Mouse (Mus musculus) right cerebral cortex, postnatal 14 days (tissue): ENCODE data around the gene Cyb561a3.

Experiments used
- DNase-seq: peaks from one replicate; pipeline ENCODE4 v3.0.0; 2022

The Cyb561a3 gene

DNA sequence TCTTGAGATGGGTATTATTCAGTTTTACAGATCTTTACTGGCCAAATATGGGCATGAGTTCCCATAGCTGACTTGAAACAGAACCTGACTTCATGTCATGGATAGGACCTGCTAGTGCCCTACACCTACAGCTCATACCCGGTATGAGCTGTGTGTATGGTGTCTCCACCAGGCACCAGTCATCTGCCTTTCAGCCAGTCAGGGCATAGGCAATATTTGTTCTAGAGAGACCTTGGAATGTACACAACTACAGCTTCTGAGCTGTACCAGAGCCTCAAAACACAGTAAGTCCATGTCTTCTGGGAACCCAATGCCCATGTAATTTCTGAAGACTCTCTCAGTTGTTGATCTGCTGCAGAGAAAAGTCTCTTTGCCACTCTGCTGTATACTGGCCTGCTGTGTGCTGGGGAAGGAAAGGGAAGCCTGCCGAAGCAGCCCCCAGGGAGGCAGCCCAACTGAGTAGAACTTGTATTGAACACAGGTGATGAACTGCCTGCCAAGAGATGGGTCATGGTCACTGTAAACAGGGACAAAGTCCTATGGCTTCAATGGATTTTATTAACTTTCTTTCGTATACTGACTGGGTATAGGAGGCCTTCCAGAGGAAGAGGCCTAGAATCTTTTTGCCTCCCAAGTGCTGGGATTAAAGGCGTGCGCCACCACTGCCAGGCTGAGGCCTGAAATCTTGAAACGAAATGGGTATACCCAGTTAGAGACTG, 14.8 kb downstream of the Cyb561a3 start:
- no peak for DNase-seq

DNA sequence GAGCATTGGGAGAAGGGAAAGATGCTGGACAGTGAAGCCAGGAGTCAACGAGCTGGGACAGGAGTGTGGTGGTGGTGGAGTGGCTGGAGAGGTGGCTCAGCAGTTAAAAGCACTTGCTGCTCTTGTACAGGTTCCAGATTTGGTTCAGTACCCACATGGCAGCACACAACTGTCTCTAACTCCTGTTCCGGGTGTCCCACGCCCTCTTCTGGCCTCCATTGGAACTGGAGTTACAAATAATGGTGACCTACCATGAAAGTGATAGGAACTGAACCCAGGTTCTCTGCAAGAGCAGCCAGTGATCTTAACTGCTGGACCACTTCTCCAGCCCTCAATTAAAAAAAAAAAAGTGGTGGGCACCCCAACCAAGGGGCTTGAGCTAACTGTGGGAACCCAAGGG, 21.2 kb downstream of the Cyb561a3 start:
- no peak for DNase-seq

DNA sequence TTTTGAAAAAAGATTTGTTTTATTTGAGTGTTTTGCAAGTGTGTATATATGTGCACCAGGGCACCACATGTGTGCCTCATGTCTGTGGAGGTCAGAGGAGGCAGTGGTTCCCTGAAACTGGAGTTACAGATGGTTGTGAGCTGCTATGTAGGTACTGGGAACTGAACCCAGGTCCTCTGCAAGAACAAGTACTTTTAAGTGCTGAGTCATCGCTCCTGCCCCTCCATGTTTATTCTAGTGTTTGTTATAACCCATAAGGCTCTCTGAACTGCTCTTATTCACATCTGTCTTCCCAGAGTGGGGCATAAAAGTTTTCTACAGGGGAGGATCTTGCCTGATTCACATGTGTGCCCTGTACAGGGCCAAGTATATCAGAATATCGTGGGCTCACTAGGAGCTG, 22.7 kb downstream of the Cyb561a3 start:
- DNase-seq: no peak

GRCm38 (mm10) chr19:10602247-10602769, 25.3 kb downstream of the Cyb561a3 start:
- no peak for DNase-seq

DNA sequence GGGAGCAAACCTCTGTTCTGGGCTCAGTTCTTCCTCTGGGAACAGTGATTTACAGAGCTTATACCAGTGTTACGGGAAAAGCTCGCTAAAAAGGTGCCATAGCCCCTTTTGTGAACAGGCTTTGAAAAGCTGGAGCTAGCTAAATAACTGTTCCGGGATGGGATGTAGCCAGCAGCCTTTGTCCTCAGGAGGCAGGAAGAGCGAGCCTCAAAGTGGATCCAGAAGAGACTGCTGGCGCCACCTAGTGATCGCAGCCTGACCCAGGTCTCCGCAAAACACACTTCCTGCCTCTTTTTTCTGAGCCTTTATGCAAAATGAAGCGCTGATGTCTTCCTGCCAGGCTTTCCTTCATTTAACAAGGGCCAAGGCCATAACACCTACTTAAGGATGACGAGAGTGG, 25.8 kb downstream of the Cyb561a3 start:
- DNase-seq: peak; percentile 90

DNA sequence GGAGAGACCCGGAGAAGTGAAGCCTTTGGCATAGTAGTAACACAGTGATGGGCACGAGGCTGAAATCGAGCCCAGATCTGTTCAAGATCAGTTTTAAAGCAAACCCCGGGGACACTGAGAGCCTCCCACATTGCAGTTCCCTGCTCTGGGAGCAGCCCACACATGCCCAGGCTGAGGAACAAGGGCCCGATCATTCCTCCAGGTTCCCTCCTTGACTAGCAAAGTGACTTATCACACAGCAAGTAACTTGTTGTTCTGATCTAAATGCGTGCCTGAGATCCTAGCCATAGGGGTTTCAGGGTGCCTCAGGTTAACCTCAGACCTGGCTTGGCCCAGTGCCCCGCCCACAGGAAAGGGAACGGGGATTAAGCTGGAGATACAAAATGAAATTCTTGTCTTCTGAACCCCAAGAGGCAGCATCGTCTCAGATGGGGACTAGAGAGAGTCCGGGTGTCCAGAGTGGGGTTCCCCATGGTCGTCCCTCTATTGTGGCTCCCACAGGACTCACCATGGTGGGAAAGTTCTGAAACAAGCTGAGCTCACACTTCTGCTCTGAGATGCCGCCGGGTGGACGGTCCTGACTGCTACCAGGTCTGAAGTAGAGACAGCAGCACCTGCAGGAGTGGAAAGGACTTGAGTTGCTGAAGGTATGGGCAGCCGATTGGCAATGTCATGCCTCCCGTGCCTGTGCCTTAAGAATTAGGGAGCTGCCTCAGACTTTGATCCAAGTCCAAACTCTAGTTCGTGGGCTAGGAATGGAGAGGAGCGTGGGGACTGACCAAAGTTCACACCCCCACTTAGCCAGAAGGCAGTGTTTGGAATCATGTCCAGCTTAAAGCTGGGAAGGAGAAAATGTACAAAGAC, 26.9 kb downstream of the Cyb561a3 start:
- no peak for DNase-seq

- no peak for DNase-seq
Measured at GRCm38 (mm10) chr19:10604534-10604933, 27.6 kb downstream of the Cyb561a3 start.

- DNase-seq: peak; percentile 99
Measured at GRCm38 (mm10) chr19:10605293-10605900, 28.4 kb downstream of the Cyb561a3 start, which contains the start of the genes Ddb1 and Tkfc. Gene Ddb1 (plus strand): TSS chr19:10605327. Gene Tkfc (minus strand): TSS chr19:10605654.

DNA sequence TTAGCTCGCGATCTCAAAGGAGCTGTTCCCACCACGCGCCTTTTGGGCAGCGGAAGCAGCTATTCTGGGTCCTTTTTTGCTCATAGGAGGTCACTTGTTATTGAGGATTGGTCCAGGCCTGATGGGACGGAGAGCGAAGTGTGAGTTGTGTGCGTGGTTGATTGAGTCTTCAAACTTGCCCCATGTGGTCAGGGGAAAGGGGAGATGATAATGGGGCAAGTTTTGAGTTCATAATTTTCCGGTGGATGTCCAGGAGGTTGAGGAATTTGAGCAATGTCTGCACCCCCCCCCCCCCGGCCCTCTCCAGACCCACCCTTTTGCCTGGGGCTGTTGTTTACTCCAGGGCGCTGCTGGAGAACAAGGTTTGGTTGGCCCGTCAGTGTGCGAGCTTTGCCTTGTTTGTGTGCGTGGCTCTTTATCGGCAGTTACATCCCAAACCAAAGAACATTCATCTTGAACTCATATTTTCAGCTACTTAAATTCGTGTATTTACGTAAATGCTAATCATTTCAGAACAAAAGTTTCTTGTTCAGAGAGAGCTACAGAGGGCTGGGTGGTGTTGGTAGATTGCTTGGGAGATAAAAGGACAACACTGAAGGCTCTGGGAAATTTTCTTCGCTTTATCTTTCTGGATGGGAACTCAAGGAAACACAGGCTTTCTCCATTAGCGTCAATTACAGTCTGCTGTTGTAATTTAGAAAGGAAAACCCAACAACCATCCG, 29.1 kb downstream of the Cyb561a3 start:
- DNase-seq: no peak

DNA sequence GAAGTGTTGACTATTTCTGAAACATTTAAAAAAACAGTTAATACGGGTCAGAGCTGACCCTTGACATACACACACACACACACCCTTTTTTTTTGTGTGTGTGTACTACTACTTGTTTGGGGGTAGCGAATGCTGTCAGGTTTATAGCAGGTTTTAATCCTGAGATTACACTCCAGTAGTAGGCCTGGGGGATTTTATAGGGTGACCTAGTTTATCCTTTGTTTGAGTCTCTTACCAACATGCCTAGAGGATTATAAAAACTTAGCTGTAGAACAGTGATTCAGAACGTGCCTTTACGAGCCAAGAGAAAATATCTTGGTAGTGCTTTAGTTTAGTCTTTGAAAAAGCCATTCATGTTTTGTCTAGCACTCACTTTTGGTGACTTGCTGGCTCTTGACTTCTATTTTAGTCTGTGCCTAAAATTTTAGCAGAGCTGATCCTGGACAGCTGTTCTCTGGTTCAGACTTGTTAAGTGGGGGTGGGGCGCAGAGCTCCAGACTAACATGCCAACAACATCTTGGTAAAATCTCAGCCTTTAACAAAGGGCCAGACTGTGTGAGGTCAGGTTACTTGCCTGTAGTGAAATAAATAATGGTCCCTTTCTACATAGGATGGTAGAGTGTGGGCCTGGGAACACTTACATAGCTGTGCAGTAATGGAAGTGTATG, 31.7 kb downstream of the Cyb561a3 start:
- no peak for DNase-seq

DNA sequence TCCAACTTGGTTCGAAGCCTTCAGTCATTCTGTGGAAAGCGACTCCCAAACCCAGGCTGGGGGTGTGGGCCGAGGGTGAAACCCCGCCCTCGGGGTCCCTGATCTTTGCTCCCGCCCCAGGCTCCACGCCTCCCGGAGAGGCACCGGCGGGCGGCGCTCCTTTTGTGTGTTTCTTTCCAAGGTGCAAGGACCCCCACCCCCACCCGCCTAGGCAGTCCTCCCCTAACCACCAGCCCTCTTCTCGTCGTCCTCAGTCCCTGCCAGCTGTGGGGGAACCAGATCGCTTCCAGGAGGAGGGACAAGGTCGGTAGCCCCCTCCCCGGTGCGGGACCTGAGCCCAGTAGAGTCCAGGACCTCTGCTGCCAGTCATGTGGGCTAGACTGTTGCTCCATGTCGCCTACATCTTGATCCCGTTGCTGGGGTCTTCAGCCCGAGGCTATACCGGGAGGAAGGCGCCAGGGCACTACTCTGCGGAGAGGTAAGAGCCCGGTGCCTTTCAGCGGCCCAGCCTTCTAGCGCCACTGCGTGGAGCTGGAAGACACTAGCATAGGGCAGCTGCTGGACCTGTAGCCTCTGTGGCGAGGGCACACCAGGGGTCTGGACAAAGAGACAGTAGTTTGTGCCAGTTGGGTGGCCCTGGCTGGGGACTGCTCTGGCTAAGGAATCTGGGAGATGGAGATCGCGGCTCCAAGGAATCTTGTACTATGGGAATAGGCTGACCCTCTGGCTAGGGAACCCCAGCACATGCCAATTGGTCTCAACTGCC, 57.3 kb downstream of the Cyb561a3 start, which contains the start of gene Vwce:
Gene Vwce, plus strand, starts transcription at position 108 of the 766 bp plus-strand sequence.
- DNase-seq: peak; percentile 43

DNA sequence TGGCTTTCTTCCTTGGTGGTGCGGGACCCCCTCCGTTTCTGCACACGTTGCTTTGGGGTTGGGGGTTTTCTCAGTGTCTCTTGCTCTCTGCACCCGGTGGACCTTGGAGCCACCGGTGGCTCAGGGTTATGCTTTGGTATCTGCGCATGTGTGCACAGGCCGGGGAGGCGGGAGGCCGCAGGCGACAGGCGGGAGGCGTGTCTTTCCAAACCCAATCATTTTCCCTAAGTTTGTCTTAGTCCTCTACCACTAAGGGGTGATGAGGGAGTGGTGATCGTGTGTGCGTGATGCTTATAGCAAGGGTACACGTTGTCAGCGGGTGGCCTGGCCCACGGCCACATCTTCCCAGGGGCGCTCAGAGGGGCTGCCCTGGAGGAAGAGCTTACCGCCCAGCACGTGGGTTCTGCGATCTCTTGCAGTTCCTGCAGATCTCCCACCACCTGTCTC, 57.9 kb downstream of the Cyb561a3 start:
- DNase-seq: peak; percentile 53

DNA sequence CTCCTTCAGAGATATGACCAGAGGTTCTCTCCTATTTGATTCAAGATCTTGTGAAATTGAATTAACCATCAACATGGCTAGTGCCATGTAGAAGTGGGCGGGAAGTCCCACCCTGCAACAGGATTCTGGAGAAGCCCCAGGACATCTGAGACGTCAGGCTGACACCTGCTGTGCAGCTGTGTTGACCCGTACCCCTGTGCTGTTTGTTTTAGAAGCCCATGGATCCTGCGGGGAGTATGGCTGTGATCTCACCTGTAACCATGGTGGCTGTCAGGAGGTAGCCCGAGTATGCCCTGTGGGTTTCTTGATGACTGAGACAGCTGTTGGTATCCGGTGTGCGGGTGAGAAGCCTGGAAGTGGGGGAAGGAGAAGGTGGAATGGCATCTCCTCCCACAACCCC, 60.9 kb downstream of the Cyb561a3 start:
- no peak for DNase-seq

DNA sequence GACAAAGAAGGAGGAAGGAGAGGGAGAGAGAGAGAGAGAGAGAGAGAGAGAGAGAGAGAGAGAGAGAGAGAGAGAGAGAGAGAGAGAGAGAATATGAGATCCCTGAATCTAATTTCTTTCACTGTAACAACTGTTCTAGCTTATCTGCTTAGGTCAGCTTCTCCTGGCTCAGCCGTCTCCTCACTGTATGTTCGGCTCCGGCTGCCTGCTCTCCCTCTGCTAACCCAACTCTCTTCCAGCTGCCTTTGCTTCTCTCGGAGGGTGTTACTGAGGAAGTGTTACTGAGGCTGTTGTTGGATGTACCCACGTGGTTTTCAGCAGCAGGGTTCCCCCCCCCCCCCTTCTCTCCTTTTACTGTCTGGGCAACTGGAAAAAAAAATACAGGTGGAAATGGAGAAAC, 63.1 kb downstream of the Cyb561a3 start:
- DNase-seq: no peak

DNA sequence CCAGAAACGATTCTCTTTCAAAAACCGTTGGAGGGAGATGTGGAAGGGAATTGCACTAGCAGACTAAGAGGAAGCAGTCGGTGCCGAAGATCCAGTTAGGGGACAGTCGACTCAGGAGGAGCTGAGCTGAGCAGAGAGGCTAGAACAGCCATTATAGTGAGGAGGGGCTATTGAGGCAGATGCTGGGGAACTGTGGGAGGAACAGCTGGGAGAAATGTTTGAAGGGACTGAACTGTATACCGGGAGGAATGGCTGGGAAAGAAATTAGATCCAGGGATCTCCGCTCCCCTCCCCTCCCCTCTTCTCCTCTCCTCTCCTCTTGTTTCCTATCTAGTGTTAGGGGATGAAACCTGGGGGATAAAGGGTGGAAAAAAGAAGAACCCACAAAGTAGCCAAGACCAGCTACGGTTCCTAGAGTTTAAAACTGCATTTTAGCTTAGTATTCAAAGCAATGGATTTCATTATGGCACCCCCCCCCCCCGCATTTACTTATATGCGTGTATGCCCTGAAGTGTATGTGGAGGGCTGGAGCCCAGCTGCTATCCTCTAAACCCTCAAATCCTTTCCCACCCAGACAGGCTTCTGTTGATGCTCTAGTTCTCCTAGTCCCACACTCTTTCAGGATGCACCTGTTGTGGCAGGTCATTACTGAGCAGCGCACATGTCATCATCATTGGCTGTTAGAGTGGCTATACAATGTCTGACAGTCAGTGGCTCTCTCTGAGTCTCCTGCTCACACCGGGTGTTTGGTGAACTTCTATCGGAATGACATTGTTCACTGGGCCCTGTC, 63.8 kb downstream of the Cyb561a3 start:
- DNase-seq: no peak
